Mouse (Mus musculus): ENCODE measurements at regions not wholly inside any gene's neighbourhood (a gene's known extent, or its start where the extent isn't known, plus 50 kb on each side); places are given as distances from the start of the nearest gene placed in this dataset.

GRCm38 (mm10) chr11:112847851-112848250 is 65.8 kb downstream of the Sox9 start:
- TF ChIP-seq POLR2A (IDR thresholded peaks at IDR 0.05; ENCODE audit: borderline replicate concordance, insufficient read depth, low read length) (no peak), CTCF (IDR thresholded peaks at IDR 0.05; ENCODE audit: borderline replicate concordance, insufficient read depth, low read depth, low read length) (no peak)

Measured in cerebellum, adult 2 months (tissue).